Mouse (Mus musculus): ENCODE measurements around the gene Slc28a1. TPM values are rescaled to one million over a fixed set of nuclear protein-coding genes. Genes with fewer than 3 reads are reported as not detected.

Gene Slc28a1
- polyA plus RNA-seq, 1 experiment from 2014 or later = 0.09 TPM

- H3K36me3 ChIP-seq (ENCODE audit: control insufficient read depth, insufficient read depth) = no peaks in the 10 kb centered on the region
- H3K9ac ChIP-seq (ENCODE audit: low read length) = no peak overlapping the region
- no peak overlapping the region for H3K4me3 ChIP-seq (ENCODE audit: low read length)
- ATAC-seq (replicated peaks; ENCODE audit: extremely low read depth, insufficient read depth, low FRiP score) = 0 out of 2 replicates have a peak, but pooled peaks have one; percentile 41
- 31% methylated on average over 3 of the region's 3 CpGs for WGBS
- H3K27ac ChIP-seq (ENCODE audit: low read length) = no peak overlapping the region
- no peak overlapping the region for H3K4me2 ChIP-seq (ENCODE audit: low read depth, low read length)
- no peaks in the 10 kb centered on the region for H3K4me1 ChIP-seq (ENCODE audit: control insufficient read depth, insufficient read depth, low read length)
- H3K9me3 ChIP-seq (replicated peaks; ENCODE audit: control insufficient read depth, low read length) = no peaks in the 10 kb centered on the region
- no peaks in the 10 kb centered on the region for H3K27me3 ChIP-seq (ENCODE audit: control insufficient read depth, insufficient read depth, low read length)
Measured at GRCm38 (mm10) chr7:81167124-81167523, 52.5 kb downstream of the Slc28a1 start.

- WGBS = 61% methylated on average over 7 of the region's 7 CpGs
Measured at GRCm38 (mm10) chr7:81169351-81169750, 54.8 kb downstream of the Slc28a1 start.

GRCm38 (mm10) chr7:81173931-81174330 lies 59.3 kb downstream of the Slc28a1 start:
- 91% methylated on average over 2 of the region's 2 CpGs for WGBS
- H3K9ac ChIP-seq (ENCODE audit: low read length) = no peak overlapping the region
- H3K27me3 ChIP-seq (ENCODE audit: control insufficient read depth, insufficient read depth, low read length) = no peaks in the 10 kb centered on the region
- peaks cover 6% of the 10 kb centered on the region; the same call in 1 of the 2 replicates for H3K9me3 ChIP-seq (replicated peaks; ENCODE audit: control insufficient read depth, low read length)
- no peaks in the 10 kb centered on the region for H3K36me3 ChIP-seq (ENCODE audit: control insufficient read depth, insufficient read depth)
- H3K4me1 ChIP-seq (ENCODE audit: control insufficient read depth, insufficient read depth, low read length) = no peaks in the 10 kb centered on the region
- no peak overlapping the region for H3K4me3 ChIP-seq (ENCODE audit: low read length)
- no peak for ATAC-seq (replicated peaks; ENCODE audit: extremely low read depth, insufficient read depth, low FRiP score)
- H3K27ac ChIP-seq (ENCODE audit: low read length) = no peak overlapping the region
- no peak overlapping the region for H3K4me2 ChIP-seq (ENCODE audit: low read depth, low read length)

More at GRCm38 (mm10) chr7:81169351-81169750, 54.8 kb downstream of the Slc28a1 start:
- H3K4me3 ChIP-seq (ENCODE audit: low read length) = no peak overlapping the region
- peaks cover 3% of the 10 kb centered on the region; the same call in 1 of the 2 replicates for H3K9me3 ChIP-seq (replicated peaks; ENCODE audit: control insufficient read depth, low read length)
- no peak overlapping the region for H3K27ac ChIP-seq (ENCODE audit: low read length)
- H3K27me3 ChIP-seq (ENCODE audit: control insufficient read depth, insufficient read depth, low read length) = no peaks in the 10 kb centered on the region
- H3K9ac ChIP-seq (ENCODE audit: low read length) = no peak overlapping the region
- H3K4me2 ChIP-seq (ENCODE audit: low read depth, low read length) = no peak overlapping the region
- no peak for ATAC-seq (replicated peaks; ENCODE audit: extremely low read depth, insufficient read depth, low FRiP score)
- no peaks in the 10 kb centered on the region for H3K36me3 ChIP-seq (ENCODE audit: control insufficient read depth, insufficient read depth)
- no peaks in the 10 kb centered on the region for H3K4me1 ChIP-seq (ENCODE audit: control insufficient read depth, insufficient read depth, low read length)

DNA sequence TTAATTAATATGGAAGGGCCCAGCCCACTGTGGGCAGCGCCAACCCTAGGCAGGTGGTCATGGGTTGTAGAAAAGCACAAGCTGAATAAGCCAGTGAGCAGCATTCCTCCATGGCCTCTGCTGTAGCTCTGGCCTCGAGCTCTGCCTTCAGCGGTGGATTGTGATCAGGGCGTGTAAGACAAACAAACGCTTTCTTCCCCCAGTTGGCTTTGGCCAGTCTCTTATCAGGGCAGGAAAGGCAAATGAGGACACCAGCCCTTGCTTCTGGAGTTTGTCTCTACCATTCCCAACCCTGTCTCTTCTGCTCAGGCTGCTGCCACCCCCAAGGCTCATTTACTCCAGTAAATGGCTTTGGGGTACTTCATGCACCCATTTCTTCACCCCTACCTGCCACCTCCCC lies 60.1 kb downstream of the Slc28a1 start:
- H3K4me1 ChIP-seq (ENCODE audit: control insufficient read depth, insufficient read depth, low read length) = no peaks in the 10 kb centered on the region
- no peaks in the 10 kb centered on the region for H3K36me3 ChIP-seq (ENCODE audit: control insufficient read depth, insufficient read depth)
- no peak for ATAC-seq (replicated peaks; ENCODE audit: extremely low read depth, insufficient read depth, low FRiP score)
- WGBS = 56% methylated on average over 5 of the region's 5 CpGs
- H3K4me2 ChIP-seq (ENCODE audit: low read depth, low read length) = no peak overlapping the region
- H3K9me3 ChIP-seq (replicated peaks; ENCODE audit: control insufficient read depth, low read length) = peaks cover 6% of the 10 kb centered on the region; the same call in 1 of the 2 replicates
- H3K4me3 ChIP-seq (ENCODE audit: low read length) = no peak overlapping the region
- no peaks in the 10 kb centered on the region for H3K27me3 ChIP-seq (ENCODE audit: control insufficient read depth, insufficient read depth, low read length)
- H3K9ac ChIP-seq (ENCODE audit: low read length) = no peak overlapping the region
- H3K27ac ChIP-seq (ENCODE audit: low read length) = no peak overlapping the region

- ATAC-seq (replicated peaks; ENCODE audit: extremely low read depth, insufficient read depth, low FRiP score) = no peak
- H3K27me3 ChIP-seq (ENCODE audit: control insufficient read depth, insufficient read depth, low read length) = no peaks in the 10 kb centered on the region
- no peaks in the 10 kb centered on the region for H3K4me1 ChIP-seq (ENCODE audit: control insufficient read depth, insufficient read depth, low read length)
- no peak overlapping the region for H3K27ac ChIP-seq (ENCODE audit: low read length)
- H3K4me2 ChIP-seq (ENCODE audit: low read depth, low read length) = no peak overlapping the region
- no peaks in the 10 kb centered on the region for H3K36me3 ChIP-seq (ENCODE audit: control insufficient read depth, insufficient read depth)
- no peak overlapping the region for H3K4me3 ChIP-seq (ENCODE audit: low read length)
- peaks cover 6% of the 10 kb centered on the region; the same call in 1 of the 2 replicates for H3K9me3 ChIP-seq (replicated peaks; ENCODE audit: control insufficient read depth, low read length)
- H3K9ac ChIP-seq (ENCODE audit: low read length) = no peak overlapping the region
- WGBS = 68% methylated on average over 5 of the region's 5 CpGs
Measured at GRCm38 (mm10) chr7:81176187-81176769, 61.7 kb downstream of the Slc28a1 start.

- Histone ChIP-seq H3K4me3 (ENCODE audit: low read length) (no peak overlapping the region), H3K27me3 (ENCODE audit: control insufficient read depth, insufficient read depth, low read length) (no peaks in the 10 kb centered on the region), H3K9ac (ENCODE audit: low read length) (no peak overlapping the region), H3K27ac (ENCODE audit: low read length) (no peak overlapping the region), H3K9me3 (replicated peaks; ENCODE audit: control insufficient read depth, low read length) (0 out of 2 replicates have a peak, but pooled peaks cover 1% of the 10 kb centered on the region), H3K36me3 (ENCODE audit: control insufficient read depth, insufficient read depth) (no peaks in the 10 kb centered on the region), H3K4me2 (ENCODE audit: low read depth, low read length) (no peak overlapping the region), H3K4me1 (ENCODE audit: control insufficient read depth, insufficient read depth, low read length) (no peaks in the 10 kb centered on the region)
- no peak for ATAC-seq (replicated peaks; ENCODE audit: extremely low read depth, insufficient read depth, low FRiP score)
- 54% methylated on average over 5 of the region's 5 CpGs for WGBS
Measured at GRCm38 (mm10) chr7:81179494-81179893, 64.9 kb downstream of the Slc28a1 start.

DNA sequence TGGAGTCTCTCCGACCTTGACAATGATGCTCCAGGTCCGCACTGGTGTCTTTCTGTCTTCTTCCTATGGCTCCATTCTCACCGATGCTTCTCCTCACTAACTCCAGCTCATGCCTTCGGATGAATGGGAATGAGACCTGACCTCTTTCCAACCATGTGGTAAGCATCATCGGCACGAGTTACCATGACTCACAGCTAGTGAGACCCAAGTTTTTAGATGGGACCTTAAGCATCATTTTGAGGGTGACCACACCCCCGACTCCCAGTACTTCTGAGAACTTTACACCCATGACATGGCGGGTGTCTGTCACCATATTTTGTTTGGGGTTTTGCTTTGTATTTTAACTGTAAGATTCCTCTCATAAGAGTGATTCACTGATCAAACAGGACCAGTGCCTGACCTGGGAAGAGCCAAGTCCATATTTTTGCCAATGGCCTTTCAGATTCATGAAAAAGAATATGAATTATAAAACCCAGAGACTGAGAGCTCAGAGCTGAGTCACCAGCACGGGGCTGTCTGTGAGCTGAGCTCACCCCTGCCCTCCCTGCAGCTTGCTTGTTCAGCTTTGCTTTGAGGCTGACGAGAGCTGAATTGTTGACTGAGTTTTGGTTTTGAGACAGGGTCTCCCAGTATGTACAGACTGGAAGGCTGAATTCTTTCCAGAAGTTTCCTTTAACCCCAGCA lies 68.0 kb downstream of the Slc28a1 start:
- no peaks in the 10 kb centered on the region for H3K4me1 ChIP-seq (ENCODE audit: control insufficient read depth, insufficient read depth, low read length)
- no peaks in the 10 kb centered on the region for H3K36me3 ChIP-seq (ENCODE audit: control insufficient read depth, insufficient read depth)
- no peak for ATAC-seq (replicated peaks; ENCODE audit: extremely low read depth, insufficient read depth, low FRiP score)
- no peak overlapping the region for H3K4me2 ChIP-seq (ENCODE audit: low read depth, low read length)
- H3K9me3 ChIP-seq (replicated peaks; ENCODE audit: control insufficient read depth, low read length) = no peaks in the 10 kb centered on the region
- no peak overlapping the region for H3K27ac ChIP-seq (ENCODE audit: low read length)
- no peaks in the 10 kb centered on the region for H3K27me3 ChIP-seq (ENCODE audit: control insufficient read depth, insufficient read depth, low read length)
- H3K4me3 ChIP-seq (ENCODE audit: low read length) = no peak overlapping the region
- WGBS = 81% methylated on average over 10 of the region's 10 CpGs
- H3K9ac ChIP-seq (ENCODE audit: low read length) = no peak overlapping the region

DNA sequence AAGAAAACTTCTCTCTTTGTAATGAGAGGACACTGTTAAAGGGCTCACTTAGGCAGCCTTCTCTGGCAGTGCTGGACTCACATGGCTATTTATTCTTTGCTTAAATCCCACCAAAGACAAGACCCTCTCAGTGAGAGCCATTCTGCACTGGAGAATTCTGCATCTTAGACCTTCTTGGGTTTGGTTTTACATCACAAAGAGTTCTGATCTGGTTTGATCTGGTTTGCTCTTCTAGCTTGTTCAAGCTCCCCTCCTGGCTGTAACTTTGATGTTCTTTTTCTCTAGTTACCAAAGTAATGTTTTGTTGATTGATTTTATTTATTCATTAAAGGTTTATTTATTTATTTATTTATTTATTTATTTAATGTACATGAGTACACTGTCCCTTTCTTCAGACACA lies 68.6 kb downstream of the Slc28a1 start:
- Histone ChIP-seq H3K36me3 (ENCODE audit: control insufficient read depth, insufficient read depth) (no peaks in the 10 kb centered on the region), H3K9ac (ENCODE audit: low read length) (no peak overlapping the region), H3K27ac (ENCODE audit: low read length) (no peak overlapping the region), H3K9me3 (replicated peaks; ENCODE audit: control insufficient read depth, low read length) (no peaks in the 10 kb centered on the region), H3K4me2 (ENCODE audit: low read depth, low read length) (no peak overlapping the region), H3K4me3 (ENCODE audit: low read length) (no peak overlapping the region), H3K27me3 (ENCODE audit: control insufficient read depth, insufficient read depth, low read length) (no peaks in the 10 kb centered on the region), H3K4me1 (ENCODE audit: control insufficient read depth, insufficient read depth, low read length) (no peaks in the 10 kb centered on the region)
- ATAC-seq (replicated peaks; ENCODE audit: extremely low read depth, insufficient read depth, low FRiP score) = no peak

DNA sequence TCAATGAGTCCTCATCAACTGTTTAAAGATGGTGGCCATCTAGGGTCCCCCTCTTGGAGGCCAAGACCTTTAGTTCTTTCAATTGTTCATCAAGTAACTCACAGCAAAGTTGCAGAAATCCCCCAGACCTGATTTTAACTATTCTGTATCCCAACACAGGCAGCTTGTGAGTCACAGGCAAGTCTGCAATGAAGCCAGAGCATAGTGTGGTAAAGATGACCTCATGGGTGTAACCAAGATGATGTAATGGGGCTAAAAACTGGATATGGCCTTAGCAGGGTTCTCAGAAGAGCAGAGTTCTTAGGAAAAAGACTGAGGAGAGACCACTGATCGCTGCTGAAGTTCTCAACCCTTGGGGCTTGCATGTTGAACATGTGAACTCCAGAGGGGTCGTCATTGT lies 69.5 kb downstream of the Slc28a1 start:
- Histone ChIP-seq H3K36me3 (ENCODE audit: control insufficient read depth, insufficient read depth) (no peaks in the 10 kb centered on the region), H3K4me3 (ENCODE audit: low read length) (no peak overlapping the region), H3K27ac (ENCODE audit: low read length) (no peak overlapping the region), H3K4me2 (ENCODE audit: low read depth, low read length) (no peak overlapping the region), H3K4me1 (ENCODE audit: control insufficient read depth, insufficient read depth, low read length) (no peaks in the 10 kb centered on the region), H3K9me3 (replicated peaks; ENCODE audit: control insufficient read depth, low read length) (no peaks in the 10 kb centered on the region), H3K27me3 (ENCODE audit: control insufficient read depth, insufficient read depth, low read length) (no peaks in the 10 kb centered on the region), H3K9ac (ENCODE audit: low read length) (no peak overlapping the region)
- ATAC-seq (replicated peaks; ENCODE audit: extremely low read depth, insufficient read depth, low FRiP score) = no peak
- WGBS = 82% methylated on average over 2 of the region's 2 CpGs
